In the genomic region with DNA sequence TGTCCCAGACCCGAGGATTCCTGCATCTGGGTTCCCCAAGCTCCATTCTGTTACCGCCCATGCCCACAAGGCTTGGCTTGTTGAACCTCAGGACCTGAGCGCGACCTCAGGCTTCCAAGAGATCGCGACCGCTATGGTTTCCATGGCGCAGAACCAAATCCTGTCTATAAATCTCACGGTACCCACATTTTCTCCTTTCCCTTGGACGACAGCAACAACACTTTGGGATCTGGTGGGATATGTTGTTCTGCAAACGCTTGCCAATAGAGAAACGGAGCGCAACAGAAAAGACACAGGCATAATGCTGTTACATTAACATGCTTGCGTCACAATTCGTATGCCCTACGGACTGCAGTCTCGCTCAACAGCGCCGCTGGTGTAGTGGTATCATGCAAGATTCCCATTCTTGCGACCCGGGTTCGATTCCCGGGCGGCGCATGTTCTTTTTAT, we compare ENCODE assay signal across 8 mouse cellular contexts. TPM values are rescaled to one million over a fixed set of nuclear protein-coding genes. Genes with fewer than 3 reads are reported as not detected.
DNase-seq lines count a peak whose midpoint lies in the region; ATAC-seq and TF ChIP-seq lines count a peak whose summit lies in the region.

TSS of gene Mettl26 (plus strand) at position 354 of the 450 bp plus-strand sequence.

- peak within 1 kb of the TSS; percentile 76 for H3K4me3 ChIP-seq in lung, embryonic 14.5 days (ENCODE audit: low read depth, low read length)

- H3K4me2 ChIP-seq in lung, embryonic 14.5 days = peak within 1 kb of the TSS; percentile 94

- H3K9me3 ChIP-seq in lung, embryonic 14.5 days (ENCODE audit: low read depth, low read length) = no peaks in the 10 kb centered on the region

- DNase-seq in Muller cell, postnatal 12 days (ENCODE audit: inconsistent ontology term) = peak; percentile 90
- peak; percentile 96 for DNase-seq in cerebellum, adult 9-10 months
- DNase-seq in layer of hippocampus, adult 8-10 months (ENCODE audit: low spot score in 2 of 2) = peak; percentile 94 to 99
- peak; percentile 99 for DNase-seq in lung, embryonic 14.5 days
- peak; percentile 82 for DNase-seq in testis, postnatal 14 days (ENCODE audit: low spot score)

- H3K27me3 ChIP-seq in lung, embryonic 14.5 days (ENCODE audit: insufficient read depth, low read length) = no peaks in the 10 kb centered on the region

- peak within 1 kb of the TSS; percentile 65 for H3K9ac ChIP-seq in lung, embryonic 14.5 days

- H3K27ac ChIP-seq in lung, embryonic 14.5 days (ENCODE audit: low read depth) = peak within 1 kb of the TSS; percentile 91

- TF ChIP-seq CTCF in lung, embryonic 14.5 days (IDR thresholded peaks at IDR 0.05; ENCODE audit: low read depth) = peak; percentile 35

- under 1% methylated on average over 25 of the region's 25 CpGs for WGBS in lung, embryonic 14.5 days

- H3K4me1 ChIP-seq in lung, embryonic 14.5 days (ENCODE audit: insufficient read depth) = peaks cover 12% of the 10 kb centered on the region; the same call in 1 of the 2 replicates

- peaks cover 22% of the 10 kb centered on the region for H3K36me3 ChIP-seq in lung, embryonic 14.5 days (ENCODE audit: insufficient read depth)

- peak; percentile 67 for ATAC-seq in frontal cortex, adult (ENCODE audit: low TSS enrichment)
- peak; percentile 67 to 72 for ATAC-seq in hematopoietic stem cell, adult 5-6 weeks (replicated peaks in 1 of 2; ENCODE audit: insufficient read depth in 1 of 2, low FRiP score in 2 of 2, low TSS enrichment in 1 of 2, low read depth in 1 of 2, poor library complexity in 2 of 2, severe bottlenecking in 2 of 2)
- ATAC-seq in lung, embryonic 14.5 days (ENCODE audit: insufficient read depth) = peak; percentile 77
- ATAC-seq in neutrophil, adult 5-6 weeks (ENCODE audit: extremely low read depth, insufficient number of reproducible peaks, low FRiP score, poor library complexity, severe bottlenecking) = peak; percentile 63

RNA-seq across cellular contexts. Expression of gene Mettl26, which starts in this region (rescaled TPM):
- total RNA-seq in hematopoietic stem cell, adult 5-6 weeks (2017) = 20.1 and 35.2 TPM in 2 replicates
- 10 to 100 TPM; 37.5 to 42.2 (median 39.1) TPM for total RNA-seq in layer of hippocampus, adult 8-10 months (2022)
- 44.6 and 45.7 TPM in 2 replicates for polyA plus RNA-seq in lung, embryonic 14.5 days (2014; fragmentation: Nextera tagmentation; extraction: Ambion mirVana)
- 5.8 and 7.1 TPM in 2 replicates for total RNA-seq in neutrophil, adult 5-6 weeks (2017)

Comparison
In these comparisons a context has a peak if more than half of its experiments do, and no peak if none do; other contexts are left out.
1. Peak in every context shown above with its lines: DNase-seq, ATAC-seq, H3K4me3 ChIP-seq and H3K27ac ChIP-seq.